Mouse (Mus musculus): ENCODE data around the gene Wdr81. TPM values are rescaled to one million over a fixed set of nuclear protein-coding genes. Genes with fewer than 3 reads are reported as not detected.

Gene Wdr81
- total RNA-seq, 2 experiments from 2014 or later = 18.1 to 18.4 TPM

DNA sequence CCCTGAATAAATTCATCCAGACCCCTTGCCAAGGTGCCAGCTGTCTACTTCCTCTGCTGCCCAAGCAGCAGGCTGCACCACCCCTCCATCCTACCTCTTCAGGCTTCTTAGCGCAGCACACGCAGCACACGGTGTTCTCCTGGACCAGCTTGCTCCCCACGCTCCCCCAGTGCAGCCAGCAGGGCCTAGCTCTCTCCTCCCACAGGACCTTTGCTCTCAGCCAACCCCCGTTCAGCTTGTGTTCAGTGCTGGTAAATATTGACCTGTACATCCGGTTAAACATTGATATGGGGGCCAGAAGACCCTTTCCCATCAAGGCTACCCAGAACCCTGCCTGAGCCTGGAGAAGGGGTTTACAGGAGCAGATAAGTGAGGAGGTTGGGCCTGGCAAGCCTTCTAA, 15.2 kb downstream of the Wdr81 start, which contains the start of gene Serpinf2:
Gene Serpinf2 (minus strand): TSS at position 229 of the 400 bp plus-strand sequence.
- DNase-seq (ENCODE audit: low spot score in 2 of 2) = no peak

DNA sequence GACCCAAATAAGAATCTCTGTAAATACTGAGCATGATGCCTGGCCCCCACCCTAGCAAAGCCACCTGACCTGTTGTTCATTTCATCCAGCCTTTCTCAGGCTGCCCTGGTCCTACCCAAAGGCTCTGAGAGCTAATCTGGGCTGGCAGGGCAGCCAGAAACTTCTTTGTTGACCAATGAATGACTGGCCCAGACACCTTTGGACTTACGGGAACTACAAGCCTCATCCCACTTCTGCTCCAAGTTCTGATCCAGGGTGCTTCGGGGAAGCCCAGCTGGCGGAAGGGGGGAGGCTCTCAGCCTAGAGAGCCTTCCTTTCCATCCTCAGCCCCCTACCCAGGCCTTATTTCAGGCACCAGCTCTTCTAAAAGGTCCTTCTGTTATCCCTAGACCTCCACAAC, 15.7 kb downstream of the Wdr81 start:
- DNase-seq (ENCODE audit: low spot score in 2 of 2) = no peak

DNA sequence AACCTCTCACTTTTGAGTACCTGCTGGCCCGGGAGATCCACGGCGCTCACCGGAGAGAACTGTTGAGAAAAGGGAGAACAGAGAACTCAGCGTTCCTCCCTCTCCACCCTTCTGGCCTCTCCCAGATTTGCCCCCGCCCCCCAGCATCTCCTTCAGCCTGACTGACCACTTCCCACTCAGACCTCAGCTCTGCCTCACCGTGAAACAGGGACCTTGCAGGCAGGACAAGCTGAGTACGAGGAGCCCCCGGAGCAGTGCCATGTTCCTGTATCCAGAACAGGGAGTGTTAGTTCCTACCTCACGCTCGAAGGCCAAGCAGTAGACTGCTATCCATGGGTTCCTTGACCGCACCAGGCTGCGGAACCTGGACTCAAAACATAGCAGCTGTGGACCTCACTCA, 16.3 kb downstream of the Wdr81 start:
- DNase-seq (ENCODE audit: low spot score in 2 of 2) = no peak

DNA sequence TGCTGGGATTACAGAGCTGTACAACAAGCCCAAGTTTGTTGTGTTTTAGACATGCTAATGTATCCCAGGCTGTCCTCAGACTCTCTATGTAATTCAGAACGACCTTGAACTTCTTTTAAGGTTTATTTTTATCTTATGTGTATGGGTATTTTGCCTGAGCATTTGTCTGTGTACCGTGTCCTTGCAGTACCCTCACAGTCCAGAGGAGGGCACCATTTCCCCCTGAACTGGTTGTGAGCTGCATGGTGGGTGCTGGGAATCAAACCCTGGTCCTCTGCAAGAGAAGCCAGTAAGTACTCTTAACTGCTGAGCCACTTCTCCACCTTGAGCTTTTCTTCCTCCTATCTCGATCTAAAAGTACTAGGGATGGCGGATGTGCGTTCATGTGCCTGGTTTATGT, 20.4 kb downstream of the Wdr81 start:
- DNase-seq (ENCODE audit: low spot score in 2 of 2) = no peak

DNA sequence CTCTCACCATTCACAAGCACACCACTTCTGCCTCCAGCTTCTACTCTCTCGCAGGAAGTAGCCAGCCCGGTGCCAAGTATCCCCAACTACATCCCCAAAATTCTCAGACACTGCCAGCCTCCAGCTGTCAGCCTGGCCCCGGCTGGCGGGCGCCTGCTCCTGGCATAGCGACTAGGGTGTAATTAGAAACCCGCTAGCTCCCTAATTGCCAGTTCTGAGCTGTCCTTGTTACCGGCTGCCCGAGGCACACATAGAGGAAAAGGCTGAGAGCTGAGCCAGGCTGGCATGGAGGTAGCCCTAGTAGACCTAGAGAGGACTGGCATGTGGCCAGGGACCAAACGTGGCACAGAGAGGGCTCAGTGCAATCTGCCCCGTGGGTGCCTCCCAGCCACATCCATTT, 23.2 kb downstream of the Wdr81 start:
- DNase-seq (ENCODE audit: low spot score in 2 of 2) = no peak

DNA sequence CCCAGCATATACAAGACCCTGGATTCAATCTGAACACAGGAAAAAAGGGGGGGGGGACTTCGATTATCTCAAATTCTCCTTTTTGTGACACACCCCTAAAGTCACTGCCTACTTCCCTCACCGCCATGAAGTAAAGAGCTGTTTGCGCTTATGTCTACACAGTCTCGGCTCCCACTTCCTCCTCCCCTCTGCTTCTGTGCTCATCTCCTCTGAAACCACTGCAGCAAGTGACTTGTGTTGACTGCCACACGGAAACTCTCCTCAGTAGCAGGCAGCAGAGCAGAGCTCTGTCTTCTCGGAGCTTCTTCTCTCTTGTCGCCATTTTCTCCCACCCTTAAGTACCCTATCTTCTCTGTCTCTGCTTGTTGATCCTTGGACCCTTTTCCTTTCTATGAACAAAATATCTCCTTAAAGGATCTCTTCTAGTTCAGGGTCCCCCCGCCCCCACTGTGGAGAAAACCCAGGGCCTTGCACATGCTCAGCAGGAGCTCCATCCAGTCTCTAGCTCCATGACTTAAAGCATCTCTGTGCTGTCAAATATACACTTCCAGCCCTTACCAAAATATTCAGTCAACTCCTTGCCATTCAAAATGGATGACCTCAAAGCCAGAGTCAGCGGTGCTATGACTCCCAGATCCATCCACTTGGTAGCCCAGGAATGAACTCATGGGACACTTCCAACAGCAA, 25.4 kb downstream of the Wdr81 start:
- no peak for DNase-seq (ENCODE audit: low spot score in 2 of 2)

DNA sequence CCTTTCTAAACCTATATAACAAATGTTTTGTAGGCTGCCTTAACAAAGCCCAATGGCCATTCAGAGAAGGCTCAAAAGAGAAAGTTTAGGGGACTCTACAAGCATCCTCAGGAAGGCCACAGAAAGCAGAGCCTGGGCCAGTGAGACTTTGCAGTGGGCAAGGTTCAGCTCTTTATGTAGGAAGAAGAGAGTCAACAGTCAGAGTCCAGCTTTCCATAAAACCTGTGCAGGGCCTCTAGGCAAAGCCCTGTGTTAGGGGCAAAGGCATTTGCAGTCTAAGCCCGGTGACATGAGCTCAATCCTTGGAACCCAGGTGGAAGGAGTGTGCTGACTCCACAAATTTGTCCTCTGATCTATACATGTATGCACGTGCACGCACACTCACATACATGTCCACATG, 30.1 kb downstream of the Wdr81 start:
- no peak for DNase-seq (ENCODE audit: low spot score in 2 of 2)

DNA sequence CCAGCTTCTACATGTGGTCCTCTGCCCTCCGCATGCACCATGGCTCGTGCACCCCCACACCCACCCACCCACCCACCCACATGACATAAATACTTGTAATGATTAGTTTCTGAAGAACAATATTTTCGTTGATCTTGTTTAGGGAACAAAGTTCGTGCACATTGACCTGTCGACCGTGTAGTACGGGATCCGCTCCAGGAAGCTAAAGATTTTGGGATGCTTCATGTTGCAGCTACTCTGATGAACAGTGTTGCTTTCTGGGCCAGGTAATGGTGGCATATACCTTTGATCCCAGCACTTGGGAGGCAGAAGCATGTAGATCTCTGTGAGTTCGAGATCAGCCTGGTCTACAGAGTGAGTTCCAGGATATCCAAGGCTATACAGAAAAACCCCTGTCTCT, 30.5 kb downstream of the Wdr81 start:
- DNase-seq (ENCODE audit: low spot score in 2 of 2) = no peak

DNA sequence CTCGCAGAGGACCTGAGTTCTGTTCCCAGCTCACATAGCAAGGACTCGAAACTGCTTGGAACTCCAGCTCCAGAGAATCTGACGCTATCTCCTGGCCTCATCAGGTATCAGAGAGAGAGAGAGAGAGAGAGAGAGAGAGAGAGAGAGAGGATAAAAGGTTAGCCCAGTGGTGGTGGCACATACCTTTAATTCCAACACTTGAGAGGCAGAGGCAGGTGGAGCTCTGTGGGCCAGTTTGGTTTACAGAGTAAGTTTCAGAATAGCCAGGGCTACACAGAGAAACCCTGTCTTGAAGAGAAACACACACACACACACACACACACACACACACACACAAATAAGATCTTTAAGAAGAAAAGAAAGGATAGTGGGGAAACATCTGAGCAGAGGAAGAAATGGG, 31.4 kb downstream of the Wdr81 start:
- DNase-seq (ENCODE audit: low spot score in 2 of 2) = no peak

DNA sequence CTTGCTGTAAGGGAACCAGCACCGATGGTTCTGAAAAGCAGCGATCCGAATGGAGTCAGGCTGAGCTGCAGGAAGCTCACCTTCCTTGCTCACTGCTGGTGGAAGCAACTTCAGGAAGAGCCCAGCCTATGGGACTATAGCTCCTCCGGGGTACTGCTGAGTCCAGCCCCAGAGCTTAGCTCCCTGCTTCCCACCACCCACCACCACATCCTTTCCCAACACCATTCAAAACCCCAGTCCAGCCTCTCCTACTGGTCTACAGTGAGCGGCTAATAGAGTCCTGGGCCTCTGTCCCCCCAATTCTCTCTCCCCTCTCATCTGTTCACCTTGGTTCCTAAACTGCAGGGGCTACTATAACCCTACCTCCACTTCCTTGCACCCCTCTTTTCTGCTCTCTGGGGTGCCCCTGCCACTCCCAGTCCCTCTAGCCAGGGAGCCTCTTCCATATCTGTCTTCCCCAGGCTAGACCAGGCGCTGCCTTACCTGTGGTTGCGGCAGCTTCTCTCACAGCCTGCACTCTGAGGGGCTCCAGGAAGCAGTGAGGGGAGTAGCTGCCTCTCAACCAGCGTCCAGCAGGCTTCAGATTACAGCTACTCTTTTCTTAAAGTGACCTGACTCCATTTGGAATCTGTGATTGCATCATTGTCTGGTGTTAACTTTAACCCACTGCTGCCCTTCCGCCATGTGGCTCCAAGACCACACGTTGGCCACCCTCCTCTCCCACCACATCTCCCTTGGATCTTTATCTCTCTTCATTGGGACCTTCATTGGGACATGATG, 32.3 kb downstream of the Wdr81 start, which contains the start of gene Serpinf1:
Gene Serpinf1 (minus strand): TSS at position 689 of the 780 bp plus-strand sequence.
- DNase-seq (ENCODE audit: low spot score in 2 of 2) = no peak

DNA sequence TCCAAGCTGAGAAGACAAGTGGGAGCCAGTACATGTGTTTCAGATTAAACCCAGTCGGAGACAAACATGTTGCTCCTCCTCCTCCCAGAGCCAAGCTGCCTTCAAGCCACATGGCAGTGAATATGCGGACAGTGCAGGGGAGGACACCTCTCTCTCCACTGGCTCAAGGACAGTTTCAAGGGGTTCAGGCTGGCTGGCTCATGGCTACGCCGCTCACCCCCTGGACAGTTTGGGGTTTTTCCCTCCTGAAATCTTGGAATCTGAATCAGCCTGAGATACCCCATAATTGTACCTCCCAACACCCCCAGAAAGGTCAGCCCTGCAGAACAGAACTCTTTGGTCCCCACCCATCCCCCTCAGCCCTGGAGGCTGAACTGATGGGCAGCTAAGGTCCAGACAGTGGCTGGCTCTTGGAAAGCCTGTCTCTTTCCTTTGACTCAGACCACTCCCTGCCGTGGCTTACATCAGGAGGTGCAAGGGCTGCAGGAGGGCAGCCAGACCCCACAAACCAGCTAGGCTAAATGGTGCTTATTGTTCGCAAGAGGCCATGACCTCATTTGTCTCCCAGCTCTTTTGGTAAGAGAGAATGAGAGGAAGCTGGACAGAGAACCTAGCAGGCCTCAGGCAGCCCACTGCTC, 33.0 kb downstream of the Wdr81 start:
- no peak for DNase-seq (ENCODE audit: low spot score in 2 of 2)

DNA sequence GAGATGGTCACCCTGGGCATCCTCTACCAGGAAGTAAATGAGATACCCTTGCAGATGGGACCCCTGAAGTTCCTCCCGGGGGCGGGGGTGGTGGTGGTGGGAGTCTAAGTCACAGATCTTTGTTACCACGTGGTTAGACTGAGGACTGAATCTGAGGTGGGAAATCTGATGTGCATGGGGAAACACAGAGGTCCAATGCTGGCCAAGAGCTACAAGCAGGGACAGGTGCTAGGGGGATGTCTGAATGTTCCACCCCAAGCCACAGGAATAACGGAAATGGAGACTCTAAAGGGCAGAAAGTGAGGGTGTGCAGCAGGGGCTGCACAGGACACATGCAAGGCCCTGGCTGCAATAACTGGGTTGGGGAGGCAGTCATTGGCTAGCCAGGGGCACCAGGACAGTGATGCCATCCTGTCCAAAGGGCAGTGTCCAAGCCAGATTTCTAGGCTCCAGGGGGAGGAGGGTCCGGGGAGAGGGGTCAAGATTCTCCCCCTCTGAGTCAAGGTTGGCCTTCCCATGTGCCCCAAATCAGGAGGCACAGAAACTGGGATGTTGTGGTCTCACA, 33.6 kb downstream of the Wdr81 start:
- no peak for DNase-seq (ENCODE audit: low spot score in 2 of 2)

DNA sequence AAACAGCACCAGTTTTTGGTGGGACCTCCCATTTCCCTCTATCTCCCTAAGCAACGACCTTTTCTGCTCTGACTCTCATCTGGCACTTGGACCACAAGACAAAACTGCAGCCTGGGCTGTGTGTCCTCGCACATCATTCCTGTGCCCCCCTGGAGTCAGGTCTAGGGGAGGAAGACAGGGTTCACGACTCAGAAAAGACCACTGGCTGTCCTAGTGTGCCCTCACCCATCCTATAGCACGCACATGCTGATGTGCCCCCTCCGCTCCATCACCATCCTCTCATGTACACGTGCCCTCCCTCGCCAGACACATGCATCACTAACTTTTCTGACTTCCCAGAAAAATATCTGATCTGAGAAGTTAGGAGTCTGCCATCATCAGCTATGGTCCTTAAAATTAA, 34.5 kb downstream of the Wdr81 start:
- DNase-seq (ENCODE audit: low spot score in 2 of 2) = no peak

DNA sequence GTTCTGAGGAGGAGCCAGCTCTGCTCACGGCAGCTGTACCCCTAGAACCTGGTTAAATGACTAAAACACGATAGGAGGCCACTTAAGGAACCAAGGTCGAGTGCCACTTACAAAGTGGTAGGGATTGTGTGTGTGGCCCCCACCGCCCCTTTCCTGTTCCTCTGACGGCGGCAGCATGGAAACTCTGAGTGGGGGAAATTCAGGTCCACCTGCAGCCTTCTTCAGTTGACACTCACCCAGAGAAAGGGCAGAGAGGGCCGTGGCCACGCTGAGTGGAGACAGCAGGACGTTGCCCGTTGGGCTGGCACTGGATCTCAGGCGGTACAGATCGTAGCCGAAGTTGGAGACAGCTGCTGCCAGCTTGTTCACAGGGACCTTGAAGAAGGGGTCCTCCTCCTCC, 38.5 kb downstream of the Wdr81 start:
- DNase-seq (ENCODE audit: low spot score in 2 of 2) = no peak

DNA sequence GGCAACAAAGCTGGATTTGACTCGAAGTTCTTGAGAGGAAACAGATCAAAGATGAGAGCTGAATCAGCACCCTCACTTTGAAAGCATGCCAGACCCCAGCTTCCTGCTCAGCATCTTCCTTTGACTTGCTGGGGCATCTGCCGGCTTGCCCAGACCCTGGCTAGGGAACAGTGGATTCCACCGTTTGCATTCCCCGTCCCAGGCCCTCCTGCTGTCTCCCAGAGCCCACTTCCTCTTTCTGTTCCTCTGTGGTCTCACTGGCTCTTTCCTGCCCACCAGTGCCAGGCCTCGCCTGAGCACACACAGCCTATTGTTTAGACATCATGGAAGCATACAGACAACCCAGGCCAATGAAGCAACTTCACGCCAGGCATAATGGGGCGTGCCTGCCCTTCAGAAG, 39.4 kb downstream of the Wdr81 start:
- no peak for DNase-seq (ENCODE audit: low spot score in 2 of 2)

DNA sequence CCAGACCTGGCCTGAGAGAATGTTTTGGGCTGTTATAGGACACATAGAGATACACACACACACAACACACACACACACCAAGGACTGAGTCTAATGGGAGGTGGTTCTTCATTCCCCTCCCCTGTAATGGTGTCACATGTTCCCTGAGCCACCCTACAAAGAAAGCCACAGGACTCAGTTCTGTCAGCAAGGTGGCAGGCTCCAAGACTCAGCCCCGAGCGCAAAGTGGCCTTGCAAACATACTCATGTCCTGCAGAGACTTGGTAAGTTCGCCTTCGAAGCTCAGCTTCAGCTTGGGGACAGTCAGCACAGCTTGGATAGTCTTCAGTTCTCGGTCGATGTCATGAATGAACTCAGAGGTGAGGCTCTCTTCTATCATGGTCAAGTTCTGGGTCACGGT, 43.9 kb downstream of the Wdr81 start:
- no peak for DNase-seq (ENCODE audit: low spot score in 2 of 2)

DNA sequence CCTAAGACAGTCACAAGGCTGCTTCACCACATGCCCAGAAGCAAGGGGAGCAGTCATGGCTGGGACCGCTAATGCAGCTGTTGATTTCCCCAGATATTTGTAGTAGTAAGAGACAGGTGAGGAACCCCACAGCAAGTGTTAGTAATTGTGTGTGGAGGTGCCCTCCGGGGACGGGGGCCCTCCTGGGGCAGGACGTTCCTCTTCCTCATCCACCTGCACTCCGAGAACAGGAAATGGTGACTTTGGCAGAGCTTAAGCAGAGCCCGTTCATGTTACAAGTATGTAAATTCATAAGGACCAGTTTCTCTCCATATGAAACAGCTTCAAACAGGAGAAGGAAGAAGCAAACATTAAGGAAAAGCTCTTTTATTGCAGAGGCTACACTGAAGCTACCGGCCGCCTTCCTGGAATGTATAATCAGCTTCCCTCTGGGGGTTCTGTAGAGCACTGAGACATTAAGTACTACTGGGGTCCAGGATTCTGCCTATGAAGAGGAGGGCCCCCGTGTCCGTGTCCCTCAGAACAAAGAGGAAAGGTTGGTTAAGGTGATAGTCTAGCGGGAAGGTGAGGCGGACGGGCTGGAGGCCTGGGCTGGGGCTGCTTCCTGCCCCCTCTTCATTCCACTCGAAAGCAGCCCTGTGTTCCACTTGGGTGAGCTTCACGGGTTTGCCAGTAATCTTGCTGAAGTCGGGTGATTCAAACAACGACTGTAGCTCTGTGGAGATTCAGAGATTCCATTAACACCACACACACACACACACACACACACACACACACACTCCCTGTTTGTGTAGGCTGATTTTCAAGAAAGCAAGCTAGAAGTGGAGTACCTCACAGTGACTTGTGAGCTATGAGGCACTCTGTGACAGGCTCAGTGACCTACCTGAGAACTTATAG, 44.6 kb downstream of the Wdr81 start:
- DNase-seq (ENCODE audit: low spot score in 2 of 2) = no peak

DNA sequence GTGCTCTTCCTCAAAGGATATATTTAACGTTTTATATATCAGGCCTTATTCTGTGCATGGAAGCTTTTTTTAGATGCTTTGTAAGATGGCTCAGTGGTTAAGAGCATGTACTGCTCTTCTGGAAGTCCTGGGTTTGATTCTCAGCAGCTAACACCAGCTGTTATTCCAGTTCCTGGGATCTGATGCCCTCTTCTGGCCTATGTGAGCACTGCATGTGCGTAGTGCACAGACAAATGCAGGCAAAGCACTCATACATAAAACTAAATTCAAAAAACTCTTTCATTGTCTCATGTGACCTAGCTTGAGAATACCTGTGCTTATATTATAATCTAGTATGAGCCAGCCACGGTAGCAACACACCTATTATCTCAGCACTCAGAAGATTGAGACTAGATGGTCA, 47.7 kb downstream of the Wdr81 start:
- DNase-seq (ENCODE audit: low spot score in 2 of 2) = no peak

DNA sequence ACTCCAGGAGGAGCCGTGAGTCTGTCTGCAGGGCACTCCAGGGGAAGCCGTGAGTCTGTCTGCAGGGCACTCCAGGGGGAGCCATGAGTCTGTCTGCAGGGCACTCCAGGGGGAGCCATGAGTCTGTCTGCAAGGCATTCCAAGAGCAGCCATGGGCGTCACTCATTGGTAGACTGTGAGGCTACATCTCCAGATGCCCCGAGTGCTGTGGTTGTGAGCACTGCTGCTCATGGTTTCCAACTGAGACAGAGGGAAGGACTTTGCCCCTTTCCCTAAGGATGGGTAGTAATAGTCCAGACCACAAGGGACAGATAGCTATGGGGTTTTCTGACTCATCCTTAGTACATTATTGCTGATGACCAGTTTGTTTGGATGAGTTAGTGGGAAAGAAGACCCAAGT, 48.4 kb downstream of the Wdr81 start:
- DNase-seq (ENCODE audit: low spot score in 2 of 2) = no peak

DNA sequence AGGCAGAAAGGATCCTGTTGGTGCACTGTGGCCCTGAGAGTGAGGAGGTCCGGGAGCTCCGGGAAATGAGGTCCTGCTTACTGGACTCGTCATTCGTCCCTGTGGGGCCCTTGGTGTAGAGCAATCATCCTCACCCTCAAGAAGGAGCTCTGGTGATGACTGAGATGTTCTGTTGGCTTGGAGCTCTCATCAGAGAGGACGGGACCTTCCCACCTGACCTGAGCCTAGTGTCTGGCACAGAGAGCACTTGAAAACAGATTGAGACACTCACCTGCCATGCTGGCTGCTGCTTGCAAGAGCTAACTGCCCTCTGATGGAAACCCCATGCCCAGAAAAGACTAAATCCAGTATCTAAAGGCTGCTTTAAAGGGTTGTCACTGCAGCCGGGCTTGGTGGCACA, 49.7 kb downstream of the Wdr81 start:
- DNase-seq (ENCODE audit: low spot score in 2 of 2) = no peak
